Mouse (Mus musculus): ENCODE results near the gene Hspb1. TPM values are rescaled to one million over a fixed set of nuclear protein-coding genes. Genes with fewer than 3 reads are reported as not detected.

Hspb1 gene
- total RNA-seq, 4 experiments from 2014 or later = 202 to 250 (median 231) TPM

Other genes with a start within 250 kb of the Hspb1 start
- gene Por, start 217.9 kb upstream of the Hspb1 start, total RNA-seq (2022) = 10 to 100 TPM; 32.8 to 36.4 (median 35.9) TPM
- gene Tmem120a, start 143.5 kb upstream of the Hspb1 start, total RNA-seq (2022) = 10 to 100 TPM in 1 of 4 experiments, 1 to 10 TPM in 3; 7.9 to 12.3 (median 8.9) TPM
- not detected for gene Styxl1, start 109.5 kb upstream of the Hspb1 start, total RNA-seq (2022)
- gene Mdh2, start 109.4 kb upstream of the Hspb1 start, total RNA-seq (2022) = 100 to 1,000 TPM; 825 to 986 (median 954) TPM
- not detected for gene Srrm3, start 81.0 kb upstream of the Hspb1 start, total RNA-seq (2022)
- gene Ywhag, start 46.7 kb downstream of the Hspb1 start, total RNA-seq (2022) = 100 to 1,000 TPM; 306 to 315 (median 309) TPM
- gene Ssc4d, start 86.6 kb downstream of the Hspb1 start, total RNA-seq (2022) = under 1 TPM in 3 of 4 experiments, not detected in 1; 0.29 to 0.65 (median 0.53) TPM
- gene Zp3, start 92.2 kb downstream of the Hspb1 start, total RNA-seq (2022) = not detected
- 1 to 10 TPM; 6.4 to 7.8 (median 7.1) TPM for gene Dtx2, start 106.9 kb downstream of the Hspb1 start, total RNA-seq (2022)
- not detected for gene Upk3b, start 150.6 kb downstream of the Hspb1 start, total RNA-seq (2022)
- gene Upk3bl, start 166.6 kb downstream of the Hspb1 start, total RNA-seq (2022) = not detected
- gene Rasa4, start 196.0 kb downstream of the Hspb1 start, total RNA-seq (2022) = 10 to 100 TPM; 24.6 to 27.4 (median 26.7) TPM
- 10 to 100 TPM; 60.0 to 72.5 (median 60.7) TPM for gene Polr2j, start 228.7 kb downstream of the Hspb1 start, total RNA-seq (2022)
- 1 to 10 TPM; 4.1 to 5.7 (median 4.2) TPM for gene Lrwd1, start 248.2 kb downstream of the Hspb1 start, total RNA-seq (2022)
- gene Alkbh4, start 248.2 kb downstream of the Hspb1 start, total RNA-seq (2022) = 1 to 10 TPM; 3.4 to 6.1 (median 4.1) TPM